Mouse (Mus musculus) forebrain, embryonic 15.5 days (tissue): Measurements from ENCODE around the gene Il20ra. TPM values are rescaled to one million over a fixed set of nuclear protein-coding genes. Genes with fewer than 3 reads are reported as not detected.
"Not testable (repeated sequence)": the region's sequence is repeated elsewhere in the genome, so short reads cannot be mapped to it uniquely, and the experiment has no call there.

ENCODE experiments used
- ATAC-seq: fragments of 200-750 bp; cut with Nextera tagmentation; replicated peaks from 2 replicates; pipeline ENCODE4 v1.8.0; 2017; ENCODE audit warnings: mild to moderate bottlenecking, moderate TSS enrichment, moderate library complexity
- H3K27ac ChIP-seq: fragments of 300-500 bp; sonication (generic); replicated peaks from 2 replicates; pipeline ENCODE4 v1.5.1; 2015; ENCODE audit warnings: mild to moderate bottlenecking, inconsistent platforms
- H3K27me3 ChIP-seq: fragments of 300-500 bp; sonication (generic); 2 replicates; pipeline ENCODE4 v1.6.1; 2015; ENCODE audit warnings: inconsistent platforms
- H3K36me3 ChIP-seq: fragments of 300-500 bp; sonication (generic); 2 replicates; pipeline ENCODE4 v1.6.1; 2015; ENCODE audit warnings: mild to moderate bottlenecking, inconsistent platforms
- H3K4me1 ChIP-seq: fragments of 300-500 bp; sonication (generic); 2 replicates; pipeline ENCODE4 v1.6.1; 2015; ENCODE audit warnings: inconsistent platforms
- H3K4me2 ChIP-seq: fragments of 300-500 bp; sonication (generic); replicated peaks from 2 replicates; pipeline ENCODE4 v1.6.1; 2015; ENCODE audit warnings: mild to moderate bottlenecking, inconsistent platforms
- H3K4me3 ChIP-seq: fragments of 300-500 bp; sonication (generic); 2 replicates; pipeline ENCODE4 v1.5.1; 2015; ENCODE audit warnings: mild to moderate bottlenecking, inconsistent platforms
- H3K9ac ChIP-seq: fragments of 300-500 bp; sonication (generic); replicated peaks from 2 replicates; pipeline ENCODE4 v1.6.1; 2015; ENCODE audit warnings: mild to moderate bottlenecking, inconsistent platforms
- H3K9me3 ChIP-seq: fragments of 300-500 bp; sonication (generic); 2 replicates; pipeline ENCODE4 v1.6.1; 2016; ENCODE audit warnings: inconsistent platforms
- WGBS: fragments of 180-500 bp; shearing (Covaris S2); methylation state at CpG from one replicate; pipeline ENCODE4 v1.1.7; 2015; ENCODE audit warnings: mixed read lengths; 5-methylcytosine and 5-hydroxymethylcytosine counted together
- polyA plus RNA-seq: library from polyadenylated mRNA; unstranded; fragments of >200 nt; fragmentation: Nextera tagmentation; extraction: Ambion mirVana; gene quantifications from 2 replicates; pipeline ENCODE4 v1.2.1, GENCODE M21; 2015

Il20ra gene
- polyA plus RNA-seq, 1 experiment from 2014 or later: 0.15 TPM

DNA sequence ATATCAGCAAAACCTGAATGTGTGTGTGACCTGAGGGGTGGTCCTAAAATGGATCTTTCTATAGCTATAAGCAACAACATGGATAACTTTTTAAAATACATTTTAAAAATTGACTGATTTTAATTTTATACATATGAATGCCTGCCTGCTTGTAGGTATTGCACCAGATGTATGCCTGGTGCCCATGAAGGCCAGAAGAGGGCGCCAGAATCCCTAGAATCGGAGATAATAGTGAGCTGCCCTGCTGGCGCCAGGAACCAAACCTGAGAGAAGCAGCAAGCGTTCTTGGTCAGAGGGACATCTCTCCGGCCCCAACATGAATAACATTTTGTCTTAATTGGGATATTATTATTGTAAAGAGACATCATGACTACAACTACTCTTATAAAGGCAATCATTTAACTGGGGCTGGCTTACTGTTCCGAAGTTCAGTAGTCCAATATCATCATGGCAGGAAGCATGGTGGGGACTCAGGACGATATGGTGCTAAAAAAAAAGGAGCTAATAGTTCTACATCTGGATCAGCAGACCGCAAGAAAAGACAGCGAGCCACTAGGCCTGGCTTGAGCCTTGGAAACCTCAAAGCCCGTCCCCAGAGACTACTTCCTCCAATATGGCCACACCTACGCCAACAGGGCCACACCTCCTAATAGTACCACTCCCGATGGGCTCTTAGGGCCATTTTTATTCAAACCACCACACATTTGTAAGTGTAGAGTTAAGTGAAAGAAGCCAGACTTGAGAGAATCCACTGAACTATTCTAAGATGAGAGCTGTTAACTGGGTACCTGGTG is 3.9 kb upstream of the Il20ra start:
- Histone ChIP-seq H3K27me3 (peaks cover 10% of the 10 kb centered on the region; the same call in 1 of the 2 replicates), H3K4me1 (peaks cover 11% of the 10 kb centered on the region), H3K36me3 (no peaks in the 10 kb centered on the region), H3K9ac (no peak overlapping the region), H3K4me2 (no peak overlapping the region), H3K9me3 (no peaks in the 10 kb centered on the region), H3K27ac (no peak overlapping the region), H3K4me3 (no peak overlapping the region)
- no peak for ATAC-seq
- WGBS: 54% methylated on average over 12 of the region's 12 CpGs

DNA sequence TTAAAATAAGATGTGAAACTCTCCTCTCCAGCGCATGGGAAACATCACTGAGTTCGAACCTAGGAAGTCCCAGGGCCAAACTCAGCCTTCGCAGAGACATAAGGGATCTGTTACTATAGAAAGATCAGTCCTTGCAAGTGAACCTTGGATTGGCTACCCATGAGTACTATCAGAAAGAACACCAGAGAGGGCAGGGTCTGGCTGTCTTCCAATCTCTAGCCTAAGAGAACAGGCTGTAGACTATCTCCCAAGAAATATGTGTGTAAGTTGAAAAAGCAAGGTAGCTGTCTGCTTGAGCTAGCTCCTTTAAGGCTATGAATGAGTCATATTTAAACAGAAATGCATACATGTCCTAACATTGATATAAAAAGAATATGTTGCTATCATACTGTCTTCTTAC is 1.4 kb upstream of the Il20ra start:
- Histone ChIP-seq H3K9ac (no peak overlapping the region), H3K4me2 (no peak overlapping the region), H3K27me3 (peaks cover 15% of the 10 kb centered on the region; the same call in 1 of the 2 replicates), H3K27ac (no peak overlapping the region), H3K9me3 (no peaks in the 10 kb centered on the region), H3K4me1 (peaks cover 11% of the 10 kb centered on the region), H3K36me3 (no peaks in the 10 kb centered on the region), H3K4me3 (no peak overlapping the region)
- no peak for ATAC-seq
- WGBS: 90% methylated on average over 3 of the region's 3 CpGs

DNA sequence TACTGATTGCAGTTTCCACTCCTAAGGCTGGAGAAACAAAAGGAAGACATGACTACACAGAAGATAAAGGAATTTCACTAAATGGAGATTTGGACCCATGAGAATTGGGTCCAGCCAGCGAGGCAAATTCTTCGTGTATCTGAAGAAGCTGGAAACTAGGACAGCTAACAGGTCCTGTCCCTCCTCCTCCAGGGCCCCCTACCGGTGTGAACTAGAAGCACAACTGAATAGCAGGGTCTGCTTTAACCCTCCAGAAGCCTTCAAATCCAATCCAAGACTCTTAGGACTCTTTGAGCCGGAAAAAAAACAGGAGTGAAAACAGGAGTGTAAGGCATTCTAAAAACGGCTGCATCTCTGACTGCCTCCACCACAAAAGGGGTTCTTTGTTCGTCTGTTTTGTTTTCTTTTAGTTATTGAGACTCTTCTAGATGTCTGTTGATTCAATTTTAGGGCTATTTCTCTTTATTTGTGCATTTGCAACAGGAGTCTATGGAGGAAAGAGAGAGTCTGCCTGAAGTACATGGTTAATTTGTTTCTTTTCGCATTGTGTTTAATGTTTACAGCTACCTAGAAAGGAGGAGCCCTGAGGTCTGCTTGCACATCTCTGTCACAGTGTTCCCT is 709 bp upstream of the Il20ra start:
- H3K27me3 ChIP-seq: peaks cover 15% of the 10 kb centered on the region; the same call in 1 of the 2 replicates
- H3K4me2 ChIP-seq: no peak overlapping the region
- no peak overlapping the region for H3K4me3 ChIP-seq
- WGBS: 35% methylated on average over 7 of the region's 7 CpGs
- no peak for ATAC-seq
- peaks cover 11% of the 10 kb centered on the region for H3K4me1 ChIP-seq
- no peak overlapping the region for H3K9ac ChIP-seq
- no peaks in the 10 kb centered on the region for H3K36me3 ChIP-seq
- H3K9me3 ChIP-seq: no peaks in the 10 kb centered on the region
- no peak overlapping the region for H3K27ac ChIP-seq

DNA sequence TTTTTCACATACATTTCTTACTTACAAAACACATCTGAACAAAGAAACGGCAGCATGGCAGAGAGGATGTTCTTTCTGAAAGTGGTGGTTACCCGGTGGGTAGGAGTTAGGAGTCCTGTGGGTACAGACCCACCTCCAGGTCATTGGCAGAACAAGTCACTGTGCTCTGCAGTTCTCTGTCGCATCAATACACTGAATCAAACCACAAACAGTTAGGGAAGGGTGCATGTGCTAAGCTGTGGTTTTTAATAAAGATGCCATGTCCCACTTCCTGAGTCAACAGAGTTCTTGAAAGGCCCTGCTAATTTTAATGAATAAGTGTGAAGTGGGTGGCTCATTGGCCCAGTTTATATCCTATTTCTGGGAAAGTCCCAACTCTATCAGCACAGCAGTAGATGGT is 6.3 kb downstream of the Il20ra start:
- Histone ChIP-seq H3K4me2 (no peak overlapping the region), H3K9me3 (no peaks in the 10 kb centered on the region), H3K36me3 (no peaks in the 10 kb centered on the region), H3K27me3 (0 out of 2 replicates have a peak, but pooled peaks cover 4% of the 10 kb centered on the region), H3K27ac (no peak overlapping the region), H3K4me1 (no peaks in the 10 kb centered on the region), H3K4me3 (no peak overlapping the region), H3K9ac (no peak overlapping the region)
- ATAC-seq: no peak
- WGBS: 90% methylated on average over 3 of the region's 3 CpGs

DNA sequence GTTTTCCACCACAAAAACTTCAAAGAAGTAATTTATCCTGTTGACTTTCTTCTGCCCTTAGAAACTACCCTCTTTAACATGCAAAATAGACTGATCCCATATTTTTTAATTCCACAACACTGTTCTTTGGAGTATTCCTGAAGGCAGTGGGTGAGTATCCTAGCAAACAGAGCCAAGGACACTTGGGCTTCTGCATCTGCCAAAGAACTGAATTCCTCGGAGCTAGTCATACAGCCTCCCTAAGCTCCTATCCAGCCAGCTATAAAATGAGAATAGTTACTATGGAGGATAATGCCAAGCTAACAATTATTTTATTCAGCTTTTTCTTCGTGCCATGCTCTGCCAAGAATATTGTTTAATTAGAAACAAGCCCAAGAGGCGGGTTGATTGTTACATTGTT is 9.9 kb downstream of the Il20ra start:
- no peak overlapping the region for H3K4me2 ChIP-seq
- no peak overlapping the region for H3K9ac ChIP-seq
- H3K4me3 ChIP-seq: no peak overlapping the region
- WGBS: 45% methylated on average over 3 of the region's 3 CpGs
- H3K4me1 ChIP-seq: no peaks in the 10 kb centered on the region
- no peaks in the 10 kb centered on the region for H3K9me3 ChIP-seq
- H3K27ac ChIP-seq: no peak overlapping the region
- no peak for ATAC-seq
- no peaks in the 10 kb centered on the region for H3K27me3 ChIP-seq
- no peaks in the 10 kb centered on the region for H3K36me3 ChIP-seq

DNA sequence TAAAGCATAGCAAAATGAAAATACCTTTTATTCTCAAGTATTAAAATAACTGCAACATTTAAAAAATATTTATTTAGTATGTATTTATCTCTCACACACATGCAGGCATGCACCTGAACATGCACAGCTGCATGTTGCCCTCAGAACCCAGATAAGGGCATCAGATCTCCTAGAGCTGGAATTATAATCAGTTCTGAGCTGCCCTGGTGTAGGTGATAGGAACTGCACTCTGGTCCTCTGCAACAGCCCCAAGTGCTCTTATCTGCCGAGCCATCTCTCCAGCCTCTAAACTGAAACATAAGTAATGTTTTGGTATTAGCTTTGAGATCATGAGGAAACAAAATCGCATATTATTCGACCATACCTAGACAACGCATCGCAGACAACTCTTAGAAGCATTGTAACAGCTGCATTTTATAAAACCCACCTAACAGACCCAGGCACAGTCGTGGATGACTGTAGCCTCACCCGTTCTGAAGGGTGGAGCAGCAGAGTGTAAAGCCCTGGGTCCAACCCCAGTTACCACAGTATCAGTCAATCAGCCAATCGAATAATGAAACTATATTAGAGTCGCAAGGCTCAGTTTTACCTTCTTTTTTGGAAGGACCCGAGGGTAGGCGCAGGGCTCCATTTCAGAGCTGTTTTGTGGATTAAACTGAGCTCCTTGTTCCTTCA is 11.9 kb downstream of the Il20ra start:
- no peaks in the 10 kb centered on the region for H3K27me3 ChIP-seq

DNA sequence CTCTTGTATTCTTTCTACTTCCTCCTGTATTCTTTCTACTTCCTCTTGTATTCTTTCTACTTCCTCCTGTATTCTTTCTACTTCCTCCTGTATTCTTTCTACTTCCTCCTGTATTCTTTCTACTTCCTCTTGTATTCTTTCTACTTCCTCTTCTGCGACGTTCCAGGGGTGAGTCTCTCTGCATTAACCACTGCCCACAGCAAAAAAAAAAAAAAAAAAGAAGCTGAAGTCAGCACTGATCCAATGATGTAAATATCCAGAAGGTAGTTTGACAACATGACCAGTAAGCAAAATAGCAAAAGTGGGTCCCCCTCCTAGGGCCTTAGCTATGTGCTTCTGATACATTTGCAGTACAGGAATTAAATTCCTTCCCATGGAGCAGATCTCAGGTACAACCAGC is 26.1 kb downstream of the Il20ra start:
- H3K27me3 ChIP-seq, H3K27ac ChIP-seq, H3K4me3 ChIP-seq, H3K9me3 ChIP-seq, H3K4me1 ChIP-seq, H3K9ac ChIP-seq, H3K4me2 ChIP-seq, ATAC-seq, H3K36me3 ChIP-seq: not testable (repeated sequence)
- WGBS: 95% methylated on average over 2 of the region's 2 CpGs

More for the DNA sequence above, 11.9 kb downstream of the Il20ra start:
- H3K27ac ChIP-seq: no peak overlapping the region
- no peak overlapping the region for H3K4me2 ChIP-seq
- no peaks in the 10 kb centered on the region for H3K4me1 ChIP-seq
- H3K9ac ChIP-seq: no peak overlapping the region
- 94% methylated on average over 11 of the region's 11 CpGs for WGBS
- H3K4me3 ChIP-seq: no peak overlapping the region
- H3K9me3 ChIP-seq: no peaks in the 10 kb centered on the region
- no peak for ATAC-seq
- H3K36me3 ChIP-seq: no peaks in the 10 kb centered on the region

DNA sequence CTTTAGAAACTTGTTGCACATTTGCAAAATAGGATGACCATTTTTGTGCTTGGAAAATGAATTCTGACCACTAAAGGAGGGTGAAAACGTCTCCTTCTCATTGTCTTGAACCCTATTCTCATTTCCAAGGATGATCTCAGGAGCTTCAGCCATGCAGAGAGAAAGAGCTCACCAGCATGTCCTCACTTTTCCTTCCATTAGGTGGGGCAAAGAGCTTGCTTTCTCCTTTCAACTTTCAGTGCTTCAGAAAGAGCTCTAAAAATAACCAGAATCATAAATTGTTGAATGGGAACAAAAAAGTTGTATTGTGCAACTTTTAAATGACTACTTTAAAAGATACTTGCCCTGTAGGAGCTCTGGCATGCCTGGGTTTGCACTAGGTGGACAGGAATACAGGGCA is 33.3 kb downstream of the Il20ra start:
- WGBS: 36% methylated on average over 1 of the region's 1 CpGs
- ATAC-seq: no peak
- Histone ChIP-seq H3K4me2 (no peak overlapping the region), H3K4me1 (no peaks in the 10 kb centered on the region), H3K27ac (no peak overlapping the region), H3K27me3 (no peaks in the 10 kb centered on the region), H3K36me3 (no peaks in the 10 kb centered on the region), H3K4me3 (no peak overlapping the region), H3K9ac (no peak overlapping the region), H3K9me3 (no peaks in the 10 kb centered on the region)

DNA sequence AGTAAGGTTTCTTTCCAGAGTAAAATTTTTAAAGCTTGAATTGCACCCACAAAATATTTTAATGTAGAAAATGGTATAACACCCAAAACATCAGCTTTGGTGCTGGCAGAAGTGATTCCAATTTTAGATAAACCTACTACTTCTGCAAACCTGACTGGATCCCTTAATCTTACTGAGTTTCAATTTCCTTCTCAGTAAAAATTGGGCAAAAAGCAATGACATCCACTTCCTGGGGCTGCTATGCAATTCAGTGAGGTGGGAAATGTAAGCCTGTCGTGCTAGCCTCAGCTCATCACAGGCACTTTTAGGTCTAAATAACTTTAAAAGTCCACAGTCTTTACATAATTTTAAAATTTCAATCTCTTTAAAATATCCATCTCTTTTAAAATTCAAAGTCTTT is 33.8 kb downstream of the Il20ra start:
- Histone ChIP-seq H3K9me3 (no peaks in the 10 kb centered on the region), H3K27ac (no peak overlapping the region), H3K4me2 (no peak overlapping the region), H3K27me3 (no peaks in the 10 kb centered on the region), H3K9ac (no peak overlapping the region), H3K4me1 (no peaks in the 10 kb centered on the region), H3K36me3 (no peaks in the 10 kb centered on the region), H3K4me3 (no peak overlapping the region)
- no peak for ATAC-seq
- 94% methylated on average over 1 of the region's 1 CpGs for WGBS

DNA sequence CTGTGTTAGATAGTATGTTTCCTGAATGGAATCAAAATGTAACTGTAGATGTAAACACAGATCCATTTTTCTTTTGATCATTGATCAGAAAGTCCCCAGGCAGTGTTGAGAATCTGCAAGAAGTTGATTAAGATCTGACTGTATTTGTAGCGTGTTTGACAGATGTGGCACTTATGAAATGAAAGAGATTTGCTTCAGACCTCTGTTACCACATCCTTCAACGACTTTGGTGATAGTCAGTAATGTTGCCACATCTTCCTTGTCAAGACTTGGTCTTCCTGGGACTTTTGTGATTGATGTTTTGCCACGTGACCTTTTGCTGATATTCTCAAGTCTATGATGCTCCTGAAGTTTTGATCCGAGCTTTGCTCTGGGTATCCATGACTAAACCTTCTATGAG is 35.3 kb downstream of the Il20ra start:
- 79% methylated on average over 4 of the region's 4 CpGs for WGBS
- H3K4me3 ChIP-seq: no peak overlapping the region
- no peak overlapping the region for H3K4me2 ChIP-seq
- H3K9ac ChIP-seq: no peak overlapping the region
- no peak overlapping the region for H3K27ac ChIP-seq
- H3K36me3 ChIP-seq: no peaks in the 10 kb centered on the region
- no peak for ATAC-seq
- H3K9me3 ChIP-seq: no peaks in the 10 kb centered on the region
- no peaks in the 10 kb centered on the region for H3K4me1 ChIP-seq
- no peaks in the 10 kb centered on the region for H3K27me3 ChIP-seq

DNA sequence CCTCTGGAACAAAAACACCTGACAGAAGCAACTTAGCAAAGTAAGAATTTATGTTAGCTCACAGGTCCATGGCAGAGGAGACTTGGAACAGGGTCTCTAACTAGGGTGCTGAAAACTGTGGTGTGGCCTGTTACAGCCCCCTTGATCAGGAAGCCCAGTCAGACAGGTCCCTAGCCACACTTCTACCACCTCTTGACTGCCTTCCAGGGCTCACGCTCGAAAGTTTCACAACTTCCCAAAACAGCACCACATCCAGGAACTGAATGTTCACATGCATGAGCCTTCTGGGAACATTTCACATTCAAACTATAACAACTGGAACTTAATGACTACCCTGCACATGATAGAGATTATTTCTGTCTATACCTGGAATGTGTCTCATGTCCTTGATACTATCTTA is 53.1 kb downstream of the Il20ra start:
- Histone ChIP-seq H3K27me3 (no peaks in the 10 kb centered on the region), H3K27ac (no peak overlapping the region), H3K36me3 (no peaks in the 10 kb centered on the region), H3K4me1 (no peaks in the 10 kb centered on the region), H3K9ac (no peak overlapping the region), H3K9me3 (no peaks in the 10 kb centered on the region), H3K4me3 (no peak overlapping the region), H3K4me2 (no peak overlapping the region)
- ATAC-seq: no peak
- WGBS: 88% methylated on average over 2 of the region's 2 CpGs

DNA sequence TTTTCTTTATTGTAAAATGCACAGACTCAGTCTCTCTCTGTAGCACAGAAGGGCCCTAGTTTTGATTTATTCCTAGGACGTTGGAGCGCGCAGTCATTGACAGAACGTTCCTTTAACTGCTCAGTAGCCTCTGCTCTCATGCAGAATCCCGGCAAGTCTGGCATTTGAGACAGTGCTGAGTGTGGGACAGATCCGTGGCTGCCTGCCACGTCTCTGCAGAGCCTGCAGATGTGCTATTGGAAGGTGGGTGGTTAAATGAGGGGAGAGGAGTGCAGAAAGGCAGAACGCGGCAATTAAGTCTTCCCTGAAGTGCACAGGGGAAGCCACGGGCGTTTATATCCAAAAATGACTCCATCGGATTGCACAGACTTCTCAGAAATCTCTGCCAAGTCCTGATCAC is 66.7 kb downstream of the Il20ra start:
- Histone ChIP-seq H3K36me3 (no peaks in the 10 kb centered on the region), H3K9me3 (no peaks in the 10 kb centered on the region), H3K27me3 (no peaks in the 10 kb centered on the region), H3K4me3 (no peak overlapping the region), H3K9ac (no peak overlapping the region), H3K4me2 (no peak overlapping the region), H3K27ac (no peak overlapping the region), H3K4me1 (no peaks in the 10 kb centered on the region)
- 66% methylated on average over 12 of the region's 12 CpGs for WGBS
- ATAC-seq: no peak; the same call in 1 of the 2 replicates
